Mouse (Mus musculus) CD8-positive naive resting alpha-beta T cell, adult 2 months (primary cell): ENCODE data around the gene C87436.
"Not testable (repeated sequence)": the region's sequence is repeated elsewhere in the genome, so short reads cannot be mapped to it uniquely, and the experiment has no call there.

Experiments used
- DNase-seq, 2 experiments: peaks; one replicate each; pipeline ENCODE4 v3.0.0; 2022; ENCODE audit warnings: low read depth in 2 of 2, low spot score in 2 of 2

Gene C87436

DNA sequence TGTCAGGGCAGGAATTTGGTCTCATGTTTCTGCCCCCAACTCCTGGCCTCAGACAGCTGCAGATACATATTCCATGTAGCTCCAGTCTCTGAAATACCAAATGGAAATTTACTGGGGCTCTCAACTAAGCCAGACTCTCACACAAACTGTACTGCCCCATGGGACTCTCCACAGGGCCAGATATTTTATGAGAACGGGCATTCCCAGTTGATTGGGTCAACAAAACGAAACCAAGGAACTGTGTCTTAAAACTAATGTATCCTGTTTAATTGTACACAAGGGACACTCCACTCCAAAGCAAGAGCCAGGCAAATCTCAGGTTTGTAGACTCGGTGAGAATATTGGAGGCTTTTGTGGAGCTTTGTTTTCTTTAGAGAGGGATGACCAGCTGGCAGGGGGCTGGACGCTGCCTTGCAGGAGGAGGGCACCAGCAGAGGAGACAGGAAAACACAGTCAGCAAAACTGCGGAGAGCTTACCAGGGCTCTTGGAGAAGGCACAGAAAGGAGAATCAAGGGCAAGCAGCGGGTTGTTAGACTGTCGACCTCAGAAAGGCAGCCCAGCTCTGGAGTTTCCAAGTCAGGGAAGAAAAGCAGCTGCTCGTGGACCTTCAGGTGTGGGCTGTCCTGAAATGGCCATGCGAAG, 42.1 kb downstream of the C87436 start:
- DNase-seq = no peak

DNA sequence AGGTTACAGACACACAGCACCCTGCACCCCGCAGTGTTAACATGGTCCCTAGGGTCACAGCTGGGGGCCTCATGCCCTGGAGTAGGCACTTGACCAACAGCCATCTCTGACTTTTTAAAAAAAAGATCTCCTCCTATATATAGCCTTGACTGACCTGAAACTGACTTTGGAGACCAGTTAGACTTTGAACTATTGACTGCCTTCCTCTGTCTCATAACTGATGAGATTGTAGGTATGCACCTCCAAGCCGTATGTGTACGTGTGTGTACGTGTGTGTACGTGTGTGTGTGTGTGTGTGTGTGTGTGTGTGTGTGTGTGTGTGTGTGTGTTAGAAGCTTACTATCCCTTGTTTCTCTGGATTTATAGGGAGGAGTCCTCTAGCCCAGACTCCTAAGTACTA, 43.7 kb downstream of the C87436 start:
- no peak for DNase-seq

DNA sequence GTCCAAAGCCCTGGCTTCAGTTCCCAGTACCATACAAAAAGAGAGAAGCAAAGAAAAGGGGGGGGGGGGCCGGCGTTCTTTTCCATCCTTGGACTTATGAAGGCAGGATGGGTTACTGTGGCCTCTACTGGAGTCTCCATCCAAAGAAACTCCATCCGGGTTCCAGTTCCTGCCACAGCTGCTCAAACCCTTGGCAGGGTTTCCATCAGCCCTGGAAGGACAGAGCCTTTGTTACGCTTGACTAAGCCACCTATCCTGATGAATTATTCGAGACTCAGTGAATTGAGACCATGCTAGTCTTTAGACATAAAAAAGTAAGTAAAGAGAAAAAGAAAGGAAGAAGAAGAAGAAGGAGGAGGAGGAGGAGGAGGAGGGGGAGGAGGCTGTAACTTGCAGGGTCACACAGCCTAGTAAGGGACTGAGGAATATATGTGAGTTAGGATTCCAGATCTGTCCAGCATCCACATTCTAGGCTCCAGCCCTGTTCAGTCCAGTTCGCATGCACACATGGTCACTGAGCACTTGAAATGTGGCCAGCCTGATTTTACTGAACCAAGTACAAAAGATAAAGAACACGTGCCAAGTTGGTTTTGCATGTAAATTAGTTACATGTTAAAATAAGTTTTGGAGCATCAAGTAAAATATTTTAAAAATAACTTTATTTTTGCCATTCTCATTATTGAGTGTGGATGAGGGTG, 47.9 kb downstream of the C87436 start:
- DNase-seq = no peak

DNA sequence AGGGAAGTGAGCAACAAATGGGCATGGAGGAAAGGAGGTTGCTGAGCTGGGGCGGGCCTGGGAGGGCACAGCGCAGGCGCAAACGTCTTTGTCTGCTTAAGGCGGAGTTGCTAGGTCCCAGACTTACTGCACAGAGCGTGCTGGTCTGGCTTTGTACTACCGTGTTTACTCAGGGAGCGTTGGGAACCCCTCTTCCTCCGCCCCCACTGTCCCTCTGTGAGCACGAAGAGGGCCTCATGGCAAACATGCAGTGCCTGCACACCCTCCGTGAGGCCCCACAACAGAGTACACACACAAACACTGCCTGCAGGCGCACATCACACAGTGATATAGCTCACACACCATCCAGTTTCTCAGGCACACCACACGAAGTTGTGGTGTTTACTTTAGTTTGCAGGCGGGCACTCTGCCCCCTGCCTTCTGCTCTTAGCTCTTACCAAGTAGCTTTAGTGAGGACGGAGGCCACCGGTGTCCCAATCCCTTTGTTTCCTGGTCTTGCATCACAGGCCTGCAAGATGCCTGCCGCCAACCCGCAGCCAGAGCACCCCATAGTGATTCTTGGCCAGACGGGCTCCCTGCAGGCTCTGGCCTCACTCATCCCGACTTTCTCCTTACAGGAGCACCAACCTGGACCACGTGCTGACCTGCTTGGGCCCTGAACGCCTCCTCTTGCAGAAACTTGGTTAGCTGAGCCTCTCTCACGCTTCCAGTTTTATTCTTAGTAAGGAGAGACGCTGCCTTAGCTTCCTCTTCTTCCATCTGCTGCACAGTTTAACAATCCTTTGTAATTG, 49.4 kb downstream of the C87436 start:
- DNase-seq = peak; percentile 49 to 70

DNA sequence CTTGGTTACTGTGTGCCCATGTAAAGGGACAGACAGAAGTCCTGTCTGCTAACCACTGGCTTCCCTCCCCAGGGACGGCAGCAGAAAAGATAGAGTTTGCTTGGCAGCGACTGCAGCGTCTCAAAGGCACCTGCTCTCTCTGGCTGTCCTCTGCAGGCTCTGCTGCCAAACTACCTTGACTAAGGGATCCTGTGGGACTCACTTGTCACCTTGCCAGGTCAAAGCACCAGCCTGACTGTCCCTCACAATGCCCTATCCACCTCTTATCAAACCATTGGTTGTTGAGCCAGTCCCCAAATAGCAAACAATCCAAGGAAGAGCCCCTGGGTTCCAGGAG, 49.9 kb downstream of the C87436 start:
- no peak for DNase-seq

DNA sequence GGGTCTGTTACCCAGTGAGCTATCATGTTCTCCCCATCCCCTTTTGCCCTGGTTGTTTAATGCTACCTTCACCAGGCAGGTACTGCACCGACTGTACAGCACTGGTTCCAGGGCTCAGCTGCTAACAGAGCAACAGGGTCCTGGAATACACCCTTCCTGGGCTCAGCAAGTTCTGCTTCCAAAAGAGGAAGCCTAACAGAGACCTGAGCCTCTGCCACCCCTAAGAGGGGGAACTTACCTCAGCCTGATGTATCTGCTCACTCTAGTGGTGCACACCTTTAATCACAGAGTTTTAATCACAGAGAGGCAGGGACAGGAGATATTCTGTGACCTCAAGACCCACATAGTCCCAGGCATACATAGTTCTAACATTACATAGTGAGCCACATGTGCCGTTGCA, 51.8 kb downstream of the C87436 start:
- no peak for DNase-seq

DNA sequence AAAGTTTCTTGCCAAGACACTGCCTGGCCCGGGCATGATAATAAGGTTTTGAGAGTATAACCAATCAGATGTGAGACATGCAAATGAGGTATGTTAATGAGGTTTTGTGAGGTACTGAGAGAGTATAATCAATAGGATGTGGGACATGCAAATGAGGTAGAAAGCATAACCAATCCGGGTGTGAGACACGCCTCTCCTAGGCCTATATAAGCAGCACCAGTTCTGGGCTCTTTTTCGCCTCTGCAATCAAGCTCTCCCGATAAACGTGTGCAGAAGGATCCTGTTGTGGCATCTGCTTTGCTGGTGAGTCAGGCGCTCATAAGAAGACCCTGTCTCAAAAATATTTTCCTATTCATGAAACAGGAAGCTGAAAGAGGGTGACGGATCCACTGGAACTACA, 52.2 kb downstream of the C87436 start:
- not testable (repeated sequence) for DNase-seq

DNA sequence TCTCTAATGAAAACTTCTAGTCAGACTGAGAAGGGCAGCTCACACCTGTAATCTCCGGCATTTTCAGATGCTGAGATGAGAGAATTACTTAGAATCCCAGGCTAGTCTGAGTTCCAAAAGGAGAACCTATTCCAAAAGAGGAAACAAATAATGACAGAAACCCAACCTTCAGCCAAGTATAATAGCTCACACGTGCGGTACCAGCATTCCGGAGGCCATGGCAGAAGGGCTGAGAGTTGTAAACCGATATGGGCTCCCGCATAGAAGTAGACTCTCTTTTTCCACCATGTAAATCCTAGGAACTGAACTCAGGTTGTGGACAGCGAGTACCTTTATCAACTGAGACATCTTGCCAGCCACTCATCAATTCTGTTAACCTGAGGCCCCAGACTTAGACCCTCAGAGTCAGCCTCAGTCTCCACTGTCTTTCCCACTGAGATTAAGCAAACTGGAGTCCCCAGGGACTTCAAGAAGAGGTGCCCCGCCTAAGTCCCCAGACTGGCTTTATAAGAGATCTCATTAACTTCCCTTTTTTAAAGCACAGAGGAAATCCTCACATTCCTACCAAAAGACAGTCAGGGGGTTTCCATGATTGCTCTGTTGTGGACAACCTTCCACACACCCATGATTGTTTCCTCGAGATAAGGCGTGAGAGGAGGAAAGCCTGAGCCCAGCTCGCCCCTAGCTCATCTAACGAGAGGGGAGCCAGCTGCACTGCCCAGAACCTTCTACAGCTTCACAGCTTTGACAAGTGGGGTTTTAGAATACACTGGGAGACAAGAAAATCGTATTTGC, 55.5 kb downstream of the C87436 start:
- DNase-seq = no peak

DNA sequence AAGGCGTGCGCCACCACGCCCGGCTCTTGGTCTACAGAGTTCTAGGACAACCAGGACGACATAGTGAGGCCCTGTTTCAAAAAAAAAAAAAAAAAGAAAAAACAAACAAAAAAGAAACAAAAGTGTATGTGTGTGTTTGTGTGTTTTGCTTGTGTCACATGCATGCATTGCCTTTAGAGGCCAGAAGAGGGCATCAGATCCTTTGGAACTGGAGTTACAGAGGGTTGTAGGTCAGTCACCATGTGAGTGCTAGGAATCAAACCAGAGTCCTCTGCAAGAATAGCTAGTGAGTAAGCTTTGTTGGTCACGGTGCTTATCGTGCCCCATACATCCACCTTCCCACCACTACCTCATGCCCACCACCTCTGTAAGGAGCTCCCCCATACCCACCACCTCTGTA, 56.6 kb downstream of the C87436 start:
- no peak for DNase-seq

DNA sequence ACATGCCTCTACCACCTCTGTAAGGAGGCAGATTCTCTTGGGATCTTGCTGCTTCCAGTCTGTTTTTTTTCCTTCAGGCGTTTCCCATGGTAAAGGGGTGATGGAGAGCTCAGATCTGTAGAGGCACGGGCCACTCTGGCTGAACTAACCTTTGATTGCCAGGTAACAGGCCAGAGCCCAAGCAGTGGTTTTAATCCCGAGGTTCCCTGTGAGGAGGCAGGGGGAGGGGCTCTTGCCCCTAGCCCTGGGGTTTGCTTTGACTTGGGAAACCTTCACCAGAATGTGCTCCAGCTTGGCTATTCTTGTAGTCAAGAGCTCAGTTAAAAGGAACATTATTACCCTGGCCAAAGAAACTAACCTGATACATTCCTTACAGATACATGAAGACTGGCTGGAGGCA, 57.5 kb downstream of the C87436 start:
- DNase-seq = no peak

DNA sequence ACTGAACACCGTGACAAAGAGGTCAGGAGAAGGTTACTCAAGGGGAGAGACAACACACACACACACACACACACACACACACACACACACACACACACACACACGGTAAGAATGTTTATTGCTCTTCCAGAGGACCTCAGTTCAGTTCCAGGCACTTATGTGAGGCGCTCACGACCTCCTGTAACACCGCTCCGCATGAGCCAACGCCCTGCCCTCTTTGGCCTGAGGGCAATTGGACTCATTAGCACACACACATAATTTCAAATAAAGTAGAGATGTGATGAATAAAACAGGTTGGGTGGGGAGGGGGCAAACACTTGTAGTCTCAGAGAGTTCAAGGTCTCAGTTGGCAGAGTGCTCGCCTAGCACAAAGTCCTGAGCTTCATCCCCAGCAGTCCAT, 58.0 kb downstream of the C87436 start:
- no peak for DNase-seq

DNA sequence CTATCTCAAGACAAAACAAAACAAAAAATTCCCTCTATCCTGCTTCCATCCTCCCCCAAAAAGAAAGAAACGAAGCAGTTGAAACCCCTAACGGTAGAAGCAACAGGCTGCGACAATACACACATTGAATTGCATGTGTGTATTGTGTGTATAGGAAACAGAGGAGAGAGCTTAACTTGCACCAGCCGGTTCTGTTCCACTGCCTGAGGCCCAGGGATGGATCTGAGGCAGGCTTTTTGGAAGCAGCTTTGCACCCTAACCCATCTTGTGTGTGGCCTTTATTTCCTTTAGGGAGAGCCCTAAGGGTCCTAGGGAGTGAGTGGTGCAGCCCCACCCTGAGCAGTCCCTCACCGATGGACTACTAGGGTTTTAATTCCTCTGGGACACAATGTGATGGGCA, 58.4 kb downstream of the C87436 start:
- DNase-seq = no peak

DNA sequence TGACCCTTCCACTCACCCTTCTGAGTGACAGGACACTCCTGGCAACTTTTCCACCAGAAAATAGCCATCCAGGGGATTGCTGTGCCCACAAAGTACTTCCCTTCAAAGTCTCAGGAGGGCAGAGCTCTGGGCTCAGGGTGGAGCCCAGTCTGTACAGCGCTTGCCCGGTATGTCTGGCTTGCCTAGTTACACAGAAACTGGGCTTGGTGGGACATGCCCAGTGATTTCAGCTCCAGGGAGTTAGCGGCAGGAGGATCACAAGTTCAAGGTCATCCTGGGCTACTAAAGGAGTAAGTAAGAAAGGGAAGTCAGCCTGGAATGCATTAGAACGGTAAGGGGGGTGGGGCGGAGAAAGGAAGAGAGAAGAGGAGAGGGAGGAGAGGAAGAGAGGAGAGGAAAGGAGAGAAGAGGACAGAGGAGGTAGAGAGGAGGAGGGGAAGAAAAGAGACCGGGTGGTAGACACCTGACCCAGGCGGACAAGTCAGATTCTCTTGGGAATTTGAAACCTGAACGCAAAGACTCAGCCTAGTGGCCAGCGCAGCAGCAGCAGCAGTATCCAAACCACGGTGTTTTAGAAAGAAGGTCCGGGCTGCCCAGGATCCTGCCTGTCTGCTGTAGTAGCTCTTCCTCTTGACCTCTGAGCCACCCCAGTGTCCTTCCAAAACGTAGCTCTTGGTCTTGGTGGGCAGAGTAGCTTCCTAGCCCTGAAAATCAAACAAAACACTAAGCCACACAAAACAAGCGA, 59.1 kb downstream of the C87436 start:
- DNase-seq = peak; percentile 13 to 17

DNA sequence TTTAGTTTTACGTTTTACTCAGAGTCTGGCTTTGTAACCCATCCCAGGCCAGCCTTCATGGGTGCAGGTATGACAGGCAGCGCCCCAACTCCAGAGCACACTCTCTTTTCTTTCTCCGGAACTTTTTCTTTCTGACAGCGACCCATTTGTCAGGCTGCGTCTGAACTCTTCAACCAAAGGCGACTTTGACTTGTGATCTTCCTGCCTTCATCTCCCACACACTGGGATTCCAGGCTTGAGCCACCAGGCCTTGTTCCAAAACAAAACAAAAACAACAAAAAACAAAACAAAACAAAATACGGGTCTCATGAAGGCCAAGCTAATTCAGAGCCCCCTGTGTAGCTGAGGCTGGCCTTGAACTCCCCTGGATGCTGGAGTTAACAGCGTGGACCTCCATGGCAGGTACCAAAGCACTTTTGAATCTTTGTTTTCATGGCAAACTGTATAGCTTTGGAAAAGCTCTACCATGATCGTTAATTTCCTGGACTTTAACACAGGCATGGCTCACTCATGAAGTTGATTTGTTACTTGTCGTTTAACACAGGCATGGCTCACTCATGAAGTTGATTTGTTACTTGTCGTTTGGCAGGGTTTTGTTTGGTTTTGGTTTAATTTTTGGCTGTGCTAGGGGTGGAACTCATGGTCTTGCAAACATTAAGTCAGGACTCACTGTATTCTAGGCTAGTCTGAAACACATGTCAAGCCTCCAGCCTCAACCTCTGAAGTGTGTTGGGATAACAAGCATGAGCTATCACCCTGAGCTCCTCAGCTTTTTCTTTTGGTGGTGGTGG, 60.0 kb downstream of the C87436 start:
- DNase-seq = no peak

DNA sequence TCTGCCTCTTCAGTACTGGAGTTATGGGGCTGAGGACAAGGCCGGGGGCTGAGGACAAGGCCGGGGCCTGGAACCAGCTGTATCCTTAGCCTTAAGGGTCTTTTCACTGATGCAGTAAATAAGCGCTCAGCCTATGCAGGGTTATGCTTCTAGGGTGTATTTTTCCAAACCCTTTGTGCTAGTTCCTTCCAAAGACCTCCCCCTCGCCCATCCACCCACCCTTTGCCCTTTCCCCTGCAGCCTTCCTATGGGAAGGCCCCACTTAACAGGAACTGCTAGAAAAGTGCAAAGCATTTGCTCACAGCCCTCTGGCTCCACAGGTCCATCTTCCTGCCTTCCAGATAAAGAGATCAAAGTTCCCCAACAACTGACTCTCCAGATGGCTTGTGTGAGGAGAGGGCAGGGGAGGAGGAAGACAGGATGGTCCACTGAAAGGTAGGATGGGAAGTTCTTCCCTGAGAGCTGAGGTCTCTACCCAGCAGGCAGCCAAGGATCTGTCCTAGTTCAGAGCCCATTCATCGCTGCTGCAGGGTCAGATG, 61.5 kb downstream of the C87436 start:
- no peak for DNase-seq

DNA sequence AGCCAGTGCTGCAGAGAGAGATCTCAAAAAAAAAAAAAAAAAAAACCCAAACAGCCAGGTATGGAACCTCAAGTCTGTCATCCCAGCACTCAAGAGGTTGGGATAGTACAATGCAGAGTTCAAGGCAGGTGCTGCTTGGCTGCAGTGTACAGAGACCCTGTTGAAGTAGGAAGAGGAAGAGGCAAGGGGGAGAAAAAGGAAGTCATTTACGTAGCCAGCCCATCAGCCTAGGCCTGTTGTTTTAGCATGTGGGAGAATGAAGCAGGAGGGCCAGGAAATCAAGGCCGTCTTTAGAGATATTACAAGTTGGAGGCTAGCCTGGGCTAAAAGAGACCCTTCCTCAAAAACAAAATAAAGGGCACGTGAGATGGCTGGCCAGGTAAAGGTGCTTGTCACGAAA, 65.3 kb downstream of the C87436 start:
- no peak for DNase-seq

DNA sequence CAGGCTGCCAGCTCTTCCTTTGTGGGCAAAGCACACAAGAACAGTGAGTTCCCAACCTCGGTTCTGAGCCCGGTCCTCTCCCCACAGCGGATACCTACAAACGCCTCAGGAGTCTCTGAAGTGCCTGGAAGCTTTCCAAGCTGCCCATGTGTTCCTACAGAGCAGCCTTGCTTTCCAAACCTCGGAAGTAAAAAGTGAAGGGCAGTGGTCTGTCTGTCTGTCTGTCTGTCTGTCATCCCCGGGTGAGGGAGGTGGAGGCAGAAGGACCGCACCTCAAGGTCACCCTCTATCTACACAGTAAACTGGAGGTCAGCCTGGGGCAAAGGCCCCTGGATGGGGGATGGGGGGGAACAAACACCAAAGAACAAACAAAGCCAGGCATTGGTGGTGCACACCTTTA, 67.5 kb downstream of the C87436 start:
- DNase-seq = no peak

DNA sequence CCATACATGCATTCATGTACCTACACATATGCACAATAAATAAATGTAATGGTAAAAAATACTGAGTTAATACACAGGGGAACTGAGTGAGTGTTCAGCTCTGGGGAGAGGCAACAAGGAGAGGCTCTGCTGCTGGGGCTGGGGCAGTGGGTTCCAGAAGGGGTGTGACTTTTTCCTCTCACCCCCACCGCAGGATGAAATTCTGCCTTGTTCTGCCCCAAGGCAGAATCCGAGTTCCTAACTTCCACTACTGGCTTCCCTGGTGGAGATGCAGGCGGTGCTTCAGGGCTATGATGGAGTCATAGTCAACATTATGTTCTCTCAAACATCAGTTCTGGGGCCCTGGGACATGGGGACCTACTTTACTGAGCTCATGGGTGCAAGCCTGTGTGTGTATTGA, 68.1 kb downstream of the C87436 start:
- DNase-seq = no peak

DNA sequence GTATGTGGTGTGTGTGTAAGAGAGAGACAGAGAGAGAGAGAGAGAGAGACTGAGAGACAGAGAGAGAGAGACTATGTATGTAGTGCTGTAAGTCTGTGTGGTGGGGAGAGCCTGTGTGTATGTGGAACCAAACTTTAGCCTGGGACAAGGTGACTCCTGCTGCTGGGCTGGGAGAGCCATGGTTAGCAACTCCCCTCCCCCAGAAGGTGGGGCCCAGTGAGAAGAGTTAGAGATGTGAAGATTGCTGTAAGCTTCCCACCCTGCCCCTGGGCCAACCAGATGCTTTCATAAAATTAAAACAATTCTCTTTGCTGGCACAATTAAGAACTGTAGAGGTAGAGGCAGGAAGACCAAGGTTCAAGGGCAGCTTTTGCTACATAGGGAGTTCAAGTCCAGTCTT, 68.9 kb downstream of the C87436 start:
- no peak for DNase-seq

DNA sequence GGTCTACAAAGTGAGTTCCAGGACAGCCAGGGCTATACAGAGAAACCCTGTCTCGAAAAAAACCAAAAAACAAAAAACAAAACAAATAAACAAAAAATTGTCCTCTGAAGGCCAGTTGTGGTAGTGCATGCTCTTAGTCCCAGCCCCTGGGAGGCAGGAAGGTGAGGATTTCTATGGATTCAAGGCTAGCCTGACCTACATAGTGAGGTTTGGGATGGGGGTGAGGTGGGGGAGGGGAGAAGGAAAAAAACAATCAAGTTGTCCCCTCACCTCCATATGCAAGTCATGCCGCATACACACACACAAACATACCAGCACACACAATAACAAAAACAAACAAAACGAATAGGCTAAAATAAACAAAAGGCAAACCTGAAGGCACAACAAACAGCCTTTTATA, 70.6 kb downstream of the C87436 start:
- DNase-seq = no peak
